Mouse (Mus musculus): ENCODE measurements at regions not wholly inside any gene's neighbourhood (a gene's known extent, or its start where the extent isn't known, plus 50 kb on each side); places are given as distances from the start of the nearest gene placed in this dataset.

GRCm38 (mm10) chr14:46174386-46174785, 204.8 kb upstream of the Gm15217 start:
- no peak overlapping the region for H3K4me2 ChIP-seq (ENCODE audit: low read length)
- no peak for DNase-seq
- H3K4me3 ChIP-seq (replicated peaks; ENCODE audit: low read depth, low read length) = no peak overlapping the region
- no peaks in the 10 kb centered on the region for H3K36me3 ChIP-seq (ENCODE audit: control insufficient read depth, insufficient read depth, low read length)
- 73% methylated on average over 5 of the region's 5 CpGs for WGBS
- no peaks in the 10 kb centered on the region for H3K4me1 ChIP-seq (ENCODE audit: control insufficient read depth, insufficient read depth, low read length)
- no peak overlapping the region for H3K27ac ChIP-seq (replicated peaks; ENCODE audit: low read depth, low read length)
- no peaks in the 10 kb centered on the region for H3K9me3 ChIP-seq (ENCODE audit: control insufficient read depth, low read length)
- no peaks in the 10 kb centered on the region for H3K27me3 ChIP-seq (ENCODE audit: control insufficient read depth, insufficient read depth, low read length)
- no peak for ATAC-seq (ENCODE audit: low FRiP score, low TSS enrichment)
- H3K9ac ChIP-seq (replicated peaks; ENCODE audit: low read length) = no peak overlapping the region

- Histone ChIP-seq H3K27ac (replicated peaks; ENCODE audit: low read depth, low read length) (no peak overlapping the region), H3K4me2 (ENCODE audit: low read length) (no peak overlapping the region), H3K9ac (replicated peaks; ENCODE audit: low read length) (no peak overlapping the region), H3K9me3 (ENCODE audit: control insufficient read depth, low read length) (no peaks in the 10 kb centered on the region), H3K4me1 (ENCODE audit: control insufficient read depth, insufficient read depth, low read length) (no peaks in the 10 kb centered on the region), H3K36me3 (ENCODE audit: control insufficient read depth, insufficient read depth, low read length) (no peaks in the 10 kb centered on the region), H3K27me3 (ENCODE audit: control insufficient read depth, insufficient read depth, low read length) (no peaks in the 10 kb centered on the region), H3K4me3 (replicated peaks; ENCODE audit: low read depth, low read length) (no peak overlapping the region)
- ATAC-seq (ENCODE audit: low FRiP score, low TSS enrichment) (no peak), DNase-seq (no peak)
- 89% methylated on average over 15 of the region's 15 CpGs for WGBS
These were observed 203.7 kb upstream of the Gm15217 start for GRCm38 (mm10) chr14:46175291-46176216.

- Histone ChIP-seq H3K27ac (replicated peaks; ENCODE audit: low read depth, low read length) (no peak overlapping the region), H3K9ac (replicated peaks; ENCODE audit: low read length) (no peak overlapping the region), H3K4me2 (ENCODE audit: low read length) (no peak overlapping the region), H3K36me3 (ENCODE audit: control insufficient read depth, insufficient read depth, low read length) (no peaks in the 10 kb centered on the region), H3K4me3 (replicated peaks; ENCODE audit: low read depth, low read length) (no peak overlapping the region), H3K4me1 (ENCODE audit: control insufficient read depth, insufficient read depth, low read length) (no peaks in the 10 kb centered on the region), H3K9me3 (ENCODE audit: control insufficient read depth, low read length) (no peaks in the 10 kb centered on the region), H3K27me3 (ENCODE audit: control insufficient read depth, insufficient read depth, low read length) (no peaks in the 10 kb centered on the region)
- 88% methylated on average over 1 of the region's 1 CpGs for WGBS
- ATAC-seq (ENCODE audit: low FRiP score, low TSS enrichment) = no peak
- no peak for DNase-seq
These were observed 200.2 kb upstream of the Gm15217 start for GRCm38 (mm10) chr14:46179024-46179423.

GRCm38 (mm10) chr14:46191639-46192399, 187.4 kb upstream of the Gm15217 start:
- no peak overlapping the region for H3K9ac ChIP-seq (replicated peaks; ENCODE audit: low read length)

GRCm38 (mm10) chr14:46193577-46193976, 185.6 kb upstream of the Gm15217 start:
- no peak for DNase-seq
- Histone ChIP-seq H3K27ac (replicated peaks; ENCODE audit: low read depth, low read length) (no peak overlapping the region), H3K9me3 (ENCODE audit: control insufficient read depth, low read length) (no peaks in the 10 kb centered on the region), H3K4me1 (ENCODE audit: control insufficient read depth, insufficient read depth, low read length) (no peaks in the 10 kb centered on the region), H3K4me2 (ENCODE audit: low read length) (no peak overlapping the region), H3K27me3 (ENCODE audit: control insufficient read depth, insufficient read depth, low read length) (no peaks in the 10 kb centered on the region), H3K4me3 (replicated peaks; ENCODE audit: low read depth, low read length) (no peak overlapping the region), H3K36me3 (ENCODE audit: control insufficient read depth, insufficient read depth, low read length) (no peaks in the 10 kb centered on the region), H3K9ac (replicated peaks; ENCODE audit: low read length) (no peak overlapping the region)
- ATAC-seq (ENCODE audit: low FRiP score, low TSS enrichment) = no peak
- 89% methylated on average over 4 of the region's 4 CpGs for WGBS

More at GRCm38 (mm10) chr14:46191639-46192399, 187.4 kb upstream of the Gm15217 start:
- no peak for DNase-seq
- H3K27ac ChIP-seq (replicated peaks; ENCODE audit: low read depth, low read length) = no peak overlapping the region
- H3K4me1 ChIP-seq (ENCODE audit: control insufficient read depth, insufficient read depth, low read length) = no peaks in the 10 kb centered on the region
- no peaks in the 10 kb centered on the region for H3K36me3 ChIP-seq (ENCODE audit: control insufficient read depth, insufficient read depth, low read length)
- H3K9me3 ChIP-seq (ENCODE audit: control insufficient read depth, low read length) = no peaks in the 10 kb centered on the region
- 94% methylated on average over 8 of the region's 8 CpGs for WGBS
- no peaks in the 10 kb centered on the region for H3K27me3 ChIP-seq (ENCODE audit: control insufficient read depth, insufficient read depth, low read length)
- H3K4me3 ChIP-seq (replicated peaks; ENCODE audit: low read depth, low read length) = no peak overlapping the region
- ATAC-seq (ENCODE audit: low FRiP score, low TSS enrichment) = no peak
- no peak overlapping the region for H3K4me2 ChIP-seq (ENCODE audit: low read length)

- H3K27ac ChIP-seq (replicated peaks; ENCODE audit: low read depth, low read length) = no peak overlapping the region
- H3K4me2 ChIP-seq (ENCODE audit: low read length) = no peak overlapping the region
- no peaks in the 10 kb centered on the region for H3K4me1 ChIP-seq (ENCODE audit: control insufficient read depth, insufficient read depth, low read length)
- H3K27me3 ChIP-seq (ENCODE audit: control insufficient read depth, insufficient read depth, low read length) = no peaks in the 10 kb centered on the region
- H3K36me3 ChIP-seq (ENCODE audit: control insufficient read depth, insufficient read depth, low read length) = no peaks in the 10 kb centered on the region
- WGBS = 83% methylated on average over 6 of the region's 6 CpGs
- no peak for ATAC-seq (ENCODE audit: low FRiP score, low TSS enrichment)
- no peak overlapping the region for H3K9ac ChIP-seq (replicated peaks; ENCODE audit: low read length)
- no peak for DNase-seq
- no peak overlapping the region for H3K4me3 ChIP-seq (replicated peaks; ENCODE audit: low read depth, low read length)
- H3K9me3 ChIP-seq (ENCODE audit: control insufficient read depth, low read length) = no peaks in the 10 kb centered on the region
These were observed 183.3 kb upstream of the Gm15217 start for GRCm38 (mm10) chr14:46195939-46196338.

GRCm38 (mm10) chr14:46202818-46203217, 176.4 kb upstream of the Gm15217 start:
- no peak overlapping the region for H3K4me3 ChIP-seq (replicated peaks; ENCODE audit: low read depth, low read length)
- no peak overlapping the region for H3K4me2 ChIP-seq (ENCODE audit: low read length)
- ATAC-seq (ENCODE audit: low FRiP score, low TSS enrichment) = no peak
- 77% methylated on average over 4 of the region's 4 CpGs for WGBS
- H3K36me3 ChIP-seq (ENCODE audit: control insufficient read depth, insufficient read depth, low read length) = no peaks in the 10 kb centered on the region
- no peak overlapping the region for H3K9ac ChIP-seq (replicated peaks; ENCODE audit: low read length)
- no peaks in the 10 kb centered on the region for H3K4me1 ChIP-seq (ENCODE audit: control insufficient read depth, insufficient read depth, low read length)
- no peak overlapping the region for H3K27ac ChIP-seq (replicated peaks; ENCODE audit: low read depth, low read length)
- no peaks in the 10 kb centered on the region for H3K27me3 ChIP-seq (ENCODE audit: control insufficient read depth, insufficient read depth, low read length)
- DNase-seq = no peak
- H3K9me3 ChIP-seq (ENCODE audit: control insufficient read depth, low read length) = no peaks in the 10 kb centered on the region

GRCm38 (mm10) chr14:46220483-46220882, 158.7 kb upstream of the Gm15217 start:
- ATAC-seq (ENCODE audit: low FRiP score, low TSS enrichment) = no peak
- H3K9ac ChIP-seq (replicated peaks; ENCODE audit: low read length) = no peak overlapping the region

More at GRCm38 (mm10) chr14:46220483-46220882, 158.7 kb upstream of the Gm15217 start:
- no peaks in the 10 kb centered on the region for H3K9me3 ChIP-seq (ENCODE audit: control insufficient read depth, low read length)
- no peaks in the 10 kb centered on the region for H3K36me3 ChIP-seq (ENCODE audit: control insufficient read depth, insufficient read depth, low read length)
- no peak overlapping the region for H3K4me2 ChIP-seq (ENCODE audit: low read length)
- H3K4me1 ChIP-seq (ENCODE audit: control insufficient read depth, insufficient read depth, low read length) = no peaks in the 10 kb centered on the region
- no peak overlapping the region for H3K27ac ChIP-seq (replicated peaks; ENCODE audit: low read depth, low read length)
- H3K4me3 ChIP-seq (replicated peaks; ENCODE audit: low read depth, low read length) = no peak overlapping the region
- no peak for DNase-seq
- 88% methylated on average over 4 of the region's 4 CpGs for WGBS
- no peaks in the 10 kb centered on the region for H3K27me3 ChIP-seq (ENCODE audit: control insufficient read depth, insufficient read depth, low read length)

Measured in midbrain, embryonic 14.5 days (tissue).